Mouse (Mus musculus): ENCODE measurements around the gene Atp6v1g1. TPM values are rescaled to one million over a fixed set of nuclear protein-coding genes. Genes with fewer than 3 reads are reported as not detected.

The Atp6v1g1 gene
- polyA plus RNA-seq, 2 experiments from 2014 or later: 198 to 222 TPM

DNA sequence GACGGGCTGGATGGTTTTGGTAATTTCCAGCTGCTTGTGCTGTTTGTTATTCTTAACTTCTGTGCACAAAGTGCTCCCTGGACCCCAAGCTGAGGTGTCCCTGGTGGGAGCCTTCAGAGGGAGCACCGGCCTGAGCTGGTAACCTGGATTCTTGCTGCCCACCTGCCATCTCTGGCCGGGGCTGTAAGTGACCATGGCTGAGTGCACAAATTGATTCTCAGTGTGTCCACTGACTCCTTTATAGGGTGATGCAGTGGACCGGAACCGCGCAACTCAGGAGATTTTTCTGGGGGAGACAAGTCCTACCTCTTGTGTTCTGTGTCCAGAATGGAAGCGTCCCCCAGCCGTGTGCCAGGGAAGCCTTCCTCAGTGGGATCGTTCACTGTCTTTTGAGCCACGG lies 40.6 kb downstream of the Atp6v1g1 start:
- ATAC-seq: no peak

DNA sequence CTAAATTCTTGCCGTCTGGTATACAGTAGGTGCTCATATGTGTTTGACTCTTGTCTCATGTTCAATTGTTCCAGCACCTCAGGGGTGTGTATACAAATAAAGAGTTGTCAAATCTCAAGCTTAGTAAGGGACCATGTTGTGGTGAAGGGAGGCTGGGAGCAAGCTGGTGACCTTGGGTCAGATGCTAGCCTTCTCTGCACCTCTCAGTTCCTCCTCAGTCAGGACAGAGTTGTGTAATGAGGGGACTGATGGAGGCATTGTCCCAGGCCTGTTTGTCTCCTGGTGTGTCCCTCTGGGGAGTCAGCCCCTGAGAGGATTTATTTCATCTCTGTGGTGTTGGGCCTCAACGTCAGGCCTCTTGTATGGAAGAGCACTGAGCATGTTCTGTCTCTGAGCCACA lies 41.7 kb downstream of the Atp6v1g1 start:
- ATAC-seq: no peak

DNA sequence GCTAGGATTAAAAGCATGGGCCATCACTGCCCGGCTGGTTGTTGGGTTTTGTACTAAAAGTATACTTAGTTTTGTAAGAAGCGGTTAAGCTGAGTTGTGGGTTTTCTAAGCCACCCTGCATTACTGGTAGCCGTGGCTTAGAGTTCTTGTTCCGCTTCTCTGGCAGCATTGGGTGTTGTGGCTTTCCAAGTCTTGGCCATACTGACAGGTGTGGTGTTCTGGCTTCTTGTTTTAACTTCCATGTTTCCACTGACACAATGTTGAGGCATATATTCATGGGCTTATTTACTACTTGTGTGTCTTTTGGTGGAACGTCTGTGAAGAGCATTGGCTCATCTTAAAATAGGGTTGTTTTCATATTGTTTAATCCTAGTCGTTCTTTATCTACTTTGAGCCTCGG lies 45.4 kb downstream of the Atp6v1g1 start:
- ATAC-seq: no peak

DNA sequence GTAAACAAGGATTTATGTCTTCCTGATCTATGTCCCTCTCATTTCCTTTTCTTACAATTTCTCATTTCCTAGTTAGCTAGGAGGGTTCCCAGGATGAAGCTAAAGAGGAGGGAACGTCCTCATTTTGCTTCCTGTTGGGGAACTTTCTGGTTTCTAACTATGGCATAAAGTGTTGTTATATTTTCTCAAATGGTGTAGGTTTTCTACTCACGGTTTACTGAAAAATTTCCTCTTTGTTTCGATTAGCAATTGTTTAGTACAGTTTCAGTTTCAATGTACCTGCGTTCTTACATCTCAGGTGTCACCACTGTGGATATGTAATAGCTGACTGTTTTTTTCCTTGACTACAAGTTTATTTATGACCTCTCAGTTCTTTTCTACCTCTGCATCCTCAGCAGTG lies 46.0 kb downstream of the Atp6v1g1 start:
- ATAC-seq: peak; percentile 42

DNA sequence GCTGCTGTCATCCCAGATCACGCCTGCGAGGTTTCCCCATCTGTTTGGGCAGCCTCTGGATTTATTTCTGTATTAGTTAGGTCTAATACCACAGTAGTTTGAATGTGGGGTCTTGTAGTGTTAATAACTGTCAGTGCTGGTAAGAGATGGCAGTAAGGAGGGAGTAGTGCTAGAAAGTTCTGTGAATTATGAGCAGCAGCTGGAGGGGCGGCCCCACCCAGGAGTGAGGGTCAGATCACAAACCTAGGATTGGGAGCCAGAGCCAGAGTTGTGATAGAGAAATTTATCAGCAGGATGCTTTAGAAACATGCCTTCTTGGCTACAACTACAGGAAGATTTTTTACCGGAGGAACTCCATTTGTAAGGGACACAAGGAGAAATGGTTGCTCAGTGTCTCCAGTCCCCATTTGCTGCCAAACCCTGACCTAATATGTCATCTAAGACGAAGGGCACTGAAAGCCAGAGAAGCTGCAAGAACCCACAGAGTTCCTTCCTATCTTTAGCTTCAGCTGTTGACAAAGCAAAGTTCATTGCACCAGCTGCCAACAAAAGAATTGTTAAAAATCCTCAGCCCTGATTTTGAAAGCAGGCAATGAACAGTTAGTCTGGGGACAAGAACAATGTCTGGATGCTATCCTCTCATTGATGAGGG lies 50.0 kb downstream of the Atp6v1g1 start:
- peak; percentile 3 for ATAC-seq

DNA sequence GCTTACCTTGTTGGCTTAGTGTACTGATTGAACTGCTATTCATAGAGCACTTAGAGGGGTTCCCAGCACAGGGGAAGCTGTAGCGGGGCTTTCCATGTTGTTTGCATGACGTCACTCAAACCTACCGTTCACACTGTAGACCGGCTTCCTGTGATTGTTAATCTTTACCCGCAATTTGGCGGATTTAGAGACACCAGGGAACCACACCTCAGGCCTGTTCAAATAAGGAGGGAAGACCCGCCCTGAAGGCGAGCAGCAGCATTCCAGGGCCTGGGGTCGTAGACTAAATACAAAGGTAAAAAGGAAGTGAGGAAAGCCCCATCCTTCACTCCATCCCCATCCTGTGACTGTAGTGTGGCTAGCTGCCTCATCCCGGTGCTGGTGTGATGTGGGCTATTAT lies 50.7 kb downstream of the Atp6v1g1 start:
- peak; percentile 86 for ATAC-seq

DNA sequence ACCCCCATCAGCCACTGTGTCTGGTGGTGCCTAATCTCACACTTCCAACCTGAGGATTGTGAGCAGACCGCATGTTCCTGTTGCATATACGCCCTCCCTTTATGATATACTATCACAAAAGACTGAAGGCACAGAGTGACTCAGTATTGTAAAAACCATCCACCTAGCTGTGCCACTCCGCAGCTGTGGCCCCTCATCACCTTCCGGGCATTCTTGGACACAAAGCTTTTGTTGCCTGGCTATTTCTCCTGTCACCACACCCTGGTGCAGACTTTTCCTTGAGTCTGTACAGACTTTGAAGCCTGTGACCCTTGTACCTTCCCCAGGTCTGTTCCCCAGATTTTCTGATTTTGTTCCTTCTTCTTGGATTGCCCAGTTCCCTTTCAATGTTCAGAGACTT lies 51.4 kb downstream of the Atp6v1g1 start:
- no peak for ATAC-seq

Other genes with a start within 250 kb of the Atp6v1g1 start
- not detected for gene Orm1, start 200.2 kb upstream of the Atp6v1g1 start, polyA plus RNA-seq (2017; shearing (Covaris generic))
- gene Orm3, start 188.6 kb upstream of the Atp6v1g1 start, polyA plus RNA-seq (2017; shearing (Covaris generic)): 1 to 10 TPM in 1 of 2 experiments, under 1 TPM in 1; 0.79 to 1.2 TPM
- under 1 TPM in 1 of 2 experiments, not detected in 1; 0.43 TPM for gene Orm2, start 182.3 kb upstream of the Atp6v1g1 start, polyA plus RNA-seq (2017; shearing (Covaris generic))
- 100 to 1,000 TPM in 1 of 2 experiments, 10 to 100 TPM in 1; 95.9 to 158 TPM for gene Akna, start 141.4 kb upstream of the Atp6v1g1 start, polyA plus RNA-seq (2017; shearing (Covaris generic))
- 1 to 10 TPM; 3.4 to 4.0 TPM for gene Whrn, start 48.8 kb upstream of the Atp6v1g1 start, polyA plus RNA-seq (2017; shearing (Covaris generic))
- 10 to 100 TPM; 20.8 to 32.9 TPM for gene Tmem268, start 14.0 kb downstream of the Atp6v1g1 start, polyA plus RNA-seq (2017; shearing (Covaris generic))
- gene Gm11213, start 60.5 kb downstream of the Atp6v1g1 start, polyA plus RNA-seq (2017; shearing (Covaris generic)): not detected
- not detected for gene Tex48, start 77.7 kb downstream of the Atp6v1g1 start, polyA plus RNA-seq (2017; shearing (Covaris generic))
- under 1 TPM in 1 of 2 experiments, not detected in 1; 0.67 TPM for gene Gm11214, start 118.6 kb downstream of the Atp6v1g1 start, polyA plus RNA-seq (2017; shearing (Covaris generic))
- under 1 TPM; 0.18 to 0.38 TPM for gene Tnfsf15, start 200.3 kb downstream of the Atp6v1g1 start, polyA plus RNA-seq (2017; shearing (Covaris generic))